Mouse (Mus musculus) liver, embryonic 13.5 days (tissue): ENCODE data around the gene Pde11a. TPM values are rescaled to one million over a fixed set of nuclear protein-coding genes. Genes with fewer than 3 reads are reported as not detected.

ENCODE experiments used
- ATAC-seq: fragments of 200-750 bp; cut with Nextera tagmentation; 2 replicates; pipeline ENCODE4 v1.8.0; 2017; ENCODE audit warnings: low read depth, mild to moderate bottlenecking, moderate number of reproducible peaks, moderate library complexity
- DNase-seq: peaks from one replicate; pipeline ENCODE4 v3.0.0; 2022
- H3K27ac ChIP-seq: fragments of 300-500 bp; sonication (generic); 2 replicates; pipeline ENCODE4 v1.5.1; 2015; ENCODE audit warnings: moderate library complexity, mild to moderate bottlenecking, inconsistent platforms
- H3K27me3 ChIP-seq: fragments of 300-500 bp; sonication (generic); 2 replicates; pipeline ENCODE4 v1.6.1; 2015; ENCODE audit warnings: mild to moderate bottlenecking, inconsistent platforms
- H3K36me3 ChIP-seq: fragments of 300-500 bp; sonication (generic); 2 replicates; pipeline ENCODE4 v1.6.1; 2015; ENCODE audit warnings: mild to moderate bottlenecking, inconsistent platforms
- H3K4me1 ChIP-seq: fragments of 300-500 bp; sonication (generic); replicated peaks from 2 replicates; pipeline ENCODE4 v1.6.1; 2015; ENCODE audit warnings: inconsistent platforms
- H3K4me2 ChIP-seq: fragments of 300-500 bp; sonication (generic); 2 replicates; pipeline ENCODE4 v1.6.1; 2015; ENCODE audit warnings: inconsistent platforms, mild to moderate bottlenecking, moderate library complexity
- H3K4me3 ChIP-seq: fragments of 300-500 bp; sonication (generic); replicated peaks from 2 replicates; pipeline ENCODE4 v1.5.1; 2015; ENCODE audit warnings: mild to moderate bottlenecking, inconsistent platforms
- H3K9ac ChIP-seq: fragments of 300-500 bp; sonication (generic); 2 replicates; pipeline ENCODE4 v1.6.1; 2015; ENCODE audit warnings: mild to moderate bottlenecking, inconsistent platforms
- H3K9me3 ChIP-seq: fragments of 300-500 bp; sonication (generic); replicated peaks from 2 replicates; pipeline ENCODE4 v1.6.1; 2016; ENCODE audit warnings: inconsistent platforms
- WGBS: fragments of 180-500 bp; shearing (Covaris S2); methylation state at CpG from one replicate; pipeline ENCODE4 v1.1.7; 2015; ENCODE audit not compliant: insufficient replicate concordance; 5-methylcytosine and 5-hydroxymethylcytosine counted together
- polyA plus RNA-seq: library from polyadenylated mRNA; unstranded; fragments of >200 nt; fragmentation: Nextera tagmentation; extraction: Ambion mirVana; gene quantifications from 2 replicates; pipeline ENCODE4 v1.2.1, GENCODE M21; 2015

Pde11a gene
- polyA plus RNA-seq, 1 experiment from 2014 or later = not detected

DNA sequence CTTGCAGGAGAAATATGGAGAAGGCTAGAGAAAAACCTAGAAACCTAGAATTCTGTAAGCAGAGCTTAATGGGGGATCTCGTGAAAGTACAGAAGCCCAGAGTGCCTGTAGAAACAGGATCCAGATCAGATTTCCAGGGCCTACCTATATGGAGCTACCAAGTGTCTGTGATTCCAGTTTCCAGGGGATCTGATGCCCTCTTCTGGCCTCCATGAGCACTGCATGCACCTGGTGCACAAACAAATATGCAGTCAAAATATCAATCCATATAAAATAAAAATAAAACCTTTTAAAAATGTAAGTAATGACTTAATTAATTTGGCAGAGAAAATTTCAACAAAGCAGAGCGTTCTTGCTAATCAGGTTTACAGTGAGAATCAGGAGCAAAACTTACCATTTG is 23.5 kb upstream of the Pde11a start:
- WGBS = 38% methylated on average over 2 of the region's 2 CpGs
- DNase-seq (no peak), ATAC-seq (no peak)
- Histone ChIP-seq H3K27ac (no peak overlapping the region), H3K4me3 (no peak overlapping the region), H3K36me3 (no peaks in the 10 kb centered on the region), H3K9ac (no peak overlapping the region), H3K4me2 (no peak overlapping the region), H3K9me3 (no peaks in the 10 kb centered on the region), H3K4me1 (no peaks in the 10 kb centered on the region), H3K27me3 (no peaks in the 10 kb centered on the region)

DNA sequence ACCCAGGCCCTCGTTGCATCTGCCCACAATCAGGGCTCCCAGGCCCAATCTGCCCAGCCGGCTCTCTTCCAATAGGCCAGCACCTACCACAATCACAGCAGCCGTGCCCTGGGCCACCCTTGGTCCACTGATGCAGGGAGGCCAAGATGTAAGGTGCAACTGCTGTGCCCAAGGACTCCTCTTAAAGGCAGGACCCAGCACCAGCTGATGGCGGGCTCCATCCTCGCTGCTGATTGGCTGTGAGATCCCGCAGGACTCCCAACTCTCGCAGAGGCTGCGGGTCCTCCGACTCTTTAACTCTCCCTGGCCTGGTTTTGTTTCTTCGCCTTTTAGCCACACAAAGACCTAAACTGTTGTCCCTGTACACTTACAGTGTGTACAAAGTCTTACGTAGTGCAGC is 21.7 kb upstream of the Pde11a start, which contains the start of gene Cyct:
Gene Cyct, minus strand, starts transcription at position 225 of the 400 bp plus-strand sequence.
- 69% methylated on average over 11 of the region's 11 CpGs for WGBS
- Histone ChIP-seq H3K36me3 (no peaks in the 10 kb centered on the region), H3K9ac (no peak within 1 kb of the TSS), H3K9me3 (no peaks in the 10 kb centered on the region), H3K4me2 (no peak within 1 kb of the TSS), H3K4me3 (no peak within 1 kb of the TSS), H3K4me1 (no peaks in the 10 kb centered on the region), H3K27me3 (no peaks in the 10 kb centered on the region), H3K27ac (no peak within 1 kb of the TSS)
- ATAC-seq = no peak
- DNase-seq = no peak

DNA sequence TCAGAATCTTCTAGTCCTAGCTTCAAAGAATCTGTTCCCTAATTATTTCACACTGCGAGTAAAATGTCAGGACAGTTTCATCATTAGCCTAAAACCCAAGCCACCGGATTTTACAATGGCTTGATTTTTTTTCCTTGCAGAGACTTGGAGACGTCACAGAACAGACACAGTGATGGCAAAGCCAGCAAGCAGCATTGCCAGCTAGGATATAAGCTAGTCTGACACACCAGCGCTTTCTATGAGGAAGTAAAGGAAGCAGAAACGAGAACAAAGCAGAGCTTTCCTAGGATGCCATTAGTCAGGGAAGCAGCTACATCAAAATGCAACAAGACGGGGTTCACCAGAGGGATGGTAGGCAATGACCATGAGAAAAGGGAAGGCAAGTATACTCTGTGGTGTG is 9.3 kb upstream of the Pde11a start:
- no peak overlapping the region for H3K27ac ChIP-seq
- H3K9me3 ChIP-seq = no peaks in the 10 kb centered on the region
- ATAC-seq = no peak
- 56% methylated on average over 6 of the region's 6 CpGs for WGBS
- no peaks in the 10 kb centered on the region for H3K4me1 ChIP-seq
- no peaks in the 10 kb centered on the region for H3K36me3 ChIP-seq
- no peaks in the 10 kb centered on the region for H3K27me3 ChIP-seq
- no peak overlapping the region for H3K9ac ChIP-seq
- no peak overlapping the region for H3K4me3 ChIP-seq
- no peak overlapping the region for H3K4me2 ChIP-seq
- DNase-seq = no peak

DNA sequence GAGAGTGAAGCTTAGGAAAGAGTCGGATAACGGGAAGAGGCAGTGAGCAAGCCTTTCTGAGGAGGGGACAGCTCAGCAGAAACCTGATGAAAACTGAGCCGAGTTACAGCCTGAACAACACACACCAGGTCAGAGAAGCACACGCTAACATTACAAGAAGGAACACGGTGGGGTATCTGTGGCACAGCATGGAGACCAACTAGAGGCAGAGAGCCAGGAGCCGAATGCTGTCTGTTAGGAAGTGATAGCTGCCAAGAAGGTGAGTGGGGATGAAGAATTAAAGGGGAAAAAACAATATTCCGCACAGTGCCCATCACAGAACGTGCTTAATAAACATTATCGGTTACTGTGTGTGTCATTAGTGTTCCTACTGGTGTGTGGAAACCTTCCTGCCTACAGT is 3.6 kb upstream of the Pde11a start:
- Histone ChIP-seq H3K36me3 (no peaks in the 10 kb centered on the region), H3K4me1 (peaks cover 9% of the 10 kb centered on the region; the same call in 1 of the 2 replicates), H3K9ac (no peak overlapping the region), H3K27ac (no peak overlapping the region), H3K9me3 (no peaks in the 10 kb centered on the region), H3K4me3 (no peak overlapping the region), H3K4me2 (no peak overlapping the region), H3K27me3 (peaks cover 32% of the 10 kb centered on the region)
- no peak for ATAC-seq
- WGBS = 73% methylated on average over 9 of the region's 9 CpGs
- no peak for DNase-seq

DNA sequence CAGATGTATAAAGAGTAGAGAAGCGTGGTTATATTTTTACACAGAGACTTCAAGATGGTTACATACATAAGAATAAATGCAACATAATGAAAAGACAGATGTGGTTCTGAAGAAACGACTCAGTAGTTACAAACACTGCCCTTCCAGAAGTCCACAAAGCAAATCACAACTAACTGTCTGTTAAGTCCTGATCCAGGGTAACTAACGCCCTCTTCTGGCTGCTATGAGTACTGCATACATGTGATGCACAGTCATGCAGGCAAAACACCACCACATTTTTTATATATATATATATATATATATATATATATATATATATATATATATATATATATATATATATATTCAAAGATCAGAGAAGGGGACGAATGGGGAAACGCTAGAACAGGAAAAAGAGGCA is 4.0 kb downstream of the Pde11a start:
- Histone ChIP-seq H3K4me2 (no peak overlapping the region), H3K36me3 (no peaks in the 10 kb centered on the region), H3K9ac (no peak overlapping the region), H3K4me1 (peaks cover 9% of the 10 kb centered on the region; the same call in 1 of the 2 replicates), H3K9me3 (no peaks in the 10 kb centered on the region), H3K4me3 (no peak overlapping the region), H3K27ac (no peak overlapping the region), H3K27me3 (peaks cover 29% of the 10 kb centered on the region)
- ATAC-seq (no peak), DNase-seq (no peak)
- 46% methylated on average over 5 of the region's 5 CpGs for WGBS

DNA sequence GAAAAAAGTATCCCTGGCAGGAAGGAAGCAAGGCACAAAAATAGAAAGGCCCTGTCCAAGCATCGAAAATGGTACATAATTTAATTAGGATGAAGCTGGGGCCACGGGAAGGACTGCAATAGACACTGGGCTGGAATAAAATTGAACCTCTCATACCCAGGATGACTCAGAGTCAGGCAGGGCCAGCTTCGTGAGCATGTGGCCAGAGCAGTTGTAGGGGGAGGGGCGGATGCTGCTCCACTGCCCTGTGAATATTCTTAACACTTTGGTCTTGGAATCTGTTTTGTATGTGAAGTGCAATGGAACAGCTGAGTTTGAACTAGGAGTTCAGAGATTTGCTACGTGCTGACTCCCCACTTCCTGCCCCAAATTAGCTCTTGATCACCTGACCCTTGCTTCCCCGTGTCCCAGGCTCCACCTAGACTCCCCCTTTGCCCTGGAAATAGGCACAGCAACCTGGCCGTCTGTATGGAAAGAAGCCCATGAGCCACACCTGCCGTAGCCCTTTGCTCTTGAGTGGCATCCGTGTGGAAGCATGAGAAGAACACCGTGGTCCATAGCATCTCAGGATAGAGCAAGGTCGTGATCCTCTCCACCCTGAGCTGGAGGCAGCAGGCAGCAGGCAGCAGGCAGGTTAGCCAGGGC is 6.3 kb downstream of the Pde11a start:
- H3K36me3 ChIP-seq = no peaks in the 10 kb centered on the region
- no peak overlapping the region for H3K4me3 ChIP-seq
- H3K9me3 ChIP-seq = no peaks in the 10 kb centered on the region
- H3K27ac ChIP-seq = no peak overlapping the region
- H3K27me3 ChIP-seq = peaks cover 7% of the 10 kb centered on the region
- H3K4me2 ChIP-seq = no peak overlapping the region
- no peak overlapping the region for H3K9ac ChIP-seq
- ATAC-seq (no peak), DNase-seq (no peak)
- H3K4me1 ChIP-seq = no peaks in the 10 kb centered on the region
- 56% methylated on average over 11 of the region's 11 CpGs for WGBS

DNA sequence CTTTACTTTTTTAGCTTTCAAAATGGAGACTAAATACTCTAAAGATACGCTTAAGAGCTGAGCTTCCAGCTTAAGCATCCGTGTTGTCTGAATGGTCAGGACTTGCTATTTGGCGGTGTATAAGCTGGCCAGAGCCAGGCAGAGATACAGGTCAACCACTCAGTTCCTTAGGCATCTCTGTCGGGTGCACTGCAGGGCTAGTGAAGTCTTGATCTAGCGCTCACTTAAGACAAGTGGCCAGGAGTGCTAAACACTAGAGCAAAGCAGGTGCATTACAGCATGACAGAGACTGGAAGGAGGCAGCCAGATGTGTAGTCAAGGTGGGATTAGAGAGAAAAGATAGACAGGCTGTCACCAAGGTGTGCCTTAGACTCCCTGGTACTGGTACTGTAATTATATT is 8.5 kb downstream of the Pde11a start:
- 72% methylated on average over 5 of the region's 5 CpGs for WGBS
- Histone ChIP-seq H3K27ac (no peak overlapping the region), H3K9ac (no peak overlapping the region), H3K9me3 (no peaks in the 10 kb centered on the region), H3K4me1 (no peaks in the 10 kb centered on the region), H3K4me3 (no peak overlapping the region), H3K27me3 (no peaks in the 10 kb centered on the region), H3K4me2 (no peak overlapping the region), H3K36me3 (no peaks in the 10 kb centered on the region)
- no peak for ATAC-seq
- DNase-seq = no peak

DNA sequence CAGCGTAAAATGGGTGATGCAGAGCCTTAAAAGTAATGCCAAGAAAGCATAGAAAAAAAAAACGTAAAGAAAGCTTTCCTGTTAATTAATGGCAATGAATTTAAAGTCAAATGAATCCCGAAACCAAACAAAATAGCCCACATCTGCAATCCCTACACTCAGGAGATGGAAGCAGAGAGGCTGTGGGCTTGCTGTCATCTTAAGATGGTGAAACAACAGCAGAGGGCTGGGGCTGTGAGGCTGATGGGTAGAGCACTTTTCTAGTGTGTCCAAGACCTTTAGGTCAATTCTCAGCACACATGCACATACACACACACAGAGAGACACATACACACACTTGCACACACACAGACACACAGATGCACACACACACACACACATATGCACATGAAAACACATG is 12.4 kb downstream of the Pde11a start:
- DNase-seq = no peak
- Histone ChIP-seq H3K4me1 (0 out of 2 replicates have a peak, but pooled peaks cover 4% of the 10 kb centered on the region), H3K27ac (no peak overlapping the region), H3K4me3 (no peak overlapping the region), H3K9me3 (no peaks in the 10 kb centered on the region), H3K36me3 (no peaks in the 10 kb centered on the region), H3K27me3 (no peaks in the 10 kb centered on the region), H3K9ac (no peak overlapping the region), H3K4me2 (no peak overlapping the region)
- WGBS = 63% methylated on average over 3 of the region's 3 CpGs
- no peak for ATAC-seq

DNA sequence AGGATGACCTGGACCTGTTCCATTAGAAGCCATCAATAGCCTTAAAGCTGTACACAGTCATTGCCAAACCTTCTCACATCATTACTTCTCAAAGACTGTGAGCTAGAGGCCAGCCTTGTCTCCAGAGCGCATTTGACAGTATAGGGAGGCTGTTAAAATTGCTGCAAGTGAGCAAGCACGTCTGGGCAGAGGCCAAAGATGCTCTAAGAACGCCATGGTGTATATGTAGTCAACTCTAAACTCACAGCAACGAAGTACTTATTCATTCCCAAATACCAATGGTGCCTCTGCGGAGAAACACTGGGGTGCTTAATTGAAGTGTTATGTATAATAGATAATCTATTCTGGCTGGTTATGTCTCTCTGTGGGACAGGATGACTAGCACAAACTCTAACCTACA is 14.1 kb downstream of the Pde11a start:
- Histone ChIP-seq H3K4me3 (no peak overlapping the region), H3K9me3 (no peaks in the 10 kb centered on the region), H3K36me3 (no peaks in the 10 kb centered on the region), H3K27ac (no peak overlapping the region), H3K27me3 (no peaks in the 10 kb centered on the region), H3K4me1 (peaks cover 16% of the 10 kb centered on the region), H3K4me2 (no peak overlapping the region), H3K9ac (no peak overlapping the region)
- ATAC-seq = no peak
- no peak for DNase-seq
- 75% methylated on average over 5 of the region's 5 CpGs for WGBS

DNA sequence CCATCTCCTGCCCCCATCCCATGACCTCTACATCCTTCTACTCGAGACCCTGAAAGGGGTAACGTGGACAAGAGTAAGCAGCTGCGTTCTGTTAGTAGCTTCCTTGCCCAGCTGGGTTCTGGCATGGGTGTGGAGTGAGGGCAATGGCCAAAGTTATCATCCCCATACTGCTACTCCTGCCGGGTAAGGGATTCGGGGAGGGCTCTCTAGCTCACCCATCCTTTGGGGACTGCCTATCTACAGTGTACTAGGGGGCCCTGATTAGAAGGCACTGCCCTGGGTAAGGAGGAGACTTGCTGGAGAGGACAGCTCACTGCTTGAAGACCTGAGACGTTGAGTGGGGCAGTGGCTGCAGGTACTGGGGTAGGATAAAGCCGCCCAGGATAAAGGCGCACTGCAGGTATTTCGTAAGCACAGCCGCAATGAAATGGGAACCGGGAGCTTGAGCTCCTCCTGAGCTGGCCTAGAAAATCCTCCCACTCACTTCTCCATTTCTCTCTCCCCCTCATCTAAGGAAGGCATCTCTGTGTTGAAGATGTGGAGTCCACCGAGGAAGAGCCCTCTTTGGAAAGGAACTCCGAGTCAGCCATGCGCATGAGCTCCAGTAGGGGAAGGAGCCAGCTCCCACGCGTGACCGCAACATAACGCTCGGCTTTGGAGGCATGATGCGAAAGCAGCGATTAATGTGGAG is 15.2 kb downstream of the Pde11a start:
- Histone ChIP-seq H3K36me3 (no peaks in the 10 kb centered on the region), H3K4me2 (no peak overlapping the region), H3K9ac (no peak overlapping the region), H3K27ac (no peak overlapping the region), H3K9me3 (no peaks in the 10 kb centered on the region), H3K4me3 (no peak overlapping the region), H3K4me1 (peaks cover 16% of the 10 kb centered on the region), H3K27me3 (no peaks in the 10 kb centered on the region)
- ATAC-seq (no peak; the same call in 1 of the 2 replicates), DNase-seq (no peak)
- 78% methylated on average over 21 of the region's 21 CpGs for WGBS

DNA sequence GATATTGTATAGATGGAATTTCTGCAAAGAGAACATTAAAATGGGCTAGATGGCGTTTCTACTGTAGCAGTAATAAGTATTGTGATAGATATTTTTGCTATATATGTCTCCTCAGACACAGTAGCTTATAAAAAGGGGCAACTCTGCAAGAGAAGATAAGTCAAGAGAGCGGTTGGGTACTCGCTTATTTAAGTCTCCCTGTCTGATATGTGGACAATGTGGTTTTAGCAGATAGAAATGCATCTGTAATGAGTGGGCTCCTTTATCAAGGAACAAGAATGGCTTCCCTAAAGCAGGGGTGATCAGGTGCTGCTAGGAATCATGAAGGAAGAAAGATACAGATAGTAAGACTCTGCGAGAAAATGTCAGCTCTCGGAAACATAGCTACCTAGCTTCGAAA is 18.2 kb downstream of the Pde11a start:
- DNase-seq (no peak), ATAC-seq (peak; percentile 88)
- H3K9me3 ChIP-seq = no peaks in the 10 kb centered on the region
- H3K9ac ChIP-seq = no peak overlapping the region
- peaks cover 16% of the 10 kb centered on the region for H3K4me1 ChIP-seq
- H3K4me2 ChIP-seq = no peak overlapping the region
- 27% methylated on average over 6 of the region's 6 CpGs for WGBS
- no peaks in the 10 kb centered on the region for H3K36me3 ChIP-seq
- H3K27me3 ChIP-seq = no peaks in the 10 kb centered on the region
- H3K4me3 ChIP-seq = no peak overlapping the region
- no peak overlapping the region for H3K27ac ChIP-seq

DNA sequence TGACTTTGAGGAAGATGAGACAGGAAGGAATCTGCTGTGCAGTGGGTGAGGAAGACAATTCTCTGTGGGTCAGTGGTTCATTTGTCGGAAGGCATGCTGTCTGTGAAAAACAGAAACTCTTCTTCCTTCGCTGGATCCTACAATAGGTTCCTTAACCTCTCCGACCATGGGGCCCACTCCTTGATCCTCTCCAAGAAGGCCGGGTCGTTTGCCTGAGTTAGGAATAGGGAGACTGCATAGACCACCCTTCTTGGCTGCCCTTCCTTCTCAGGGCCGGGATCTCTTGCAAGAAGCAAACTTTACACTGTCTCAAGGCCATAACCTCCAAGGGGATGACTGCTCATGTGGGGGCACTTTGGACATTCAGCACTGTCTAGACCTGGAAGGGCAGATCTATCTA is 19.3 kb downstream of the Pde11a start:
- no peak for DNase-seq
- 81% methylated on average over 6 of the region's 6 CpGs for WGBS
- Histone ChIP-seq H3K27me3 (no peaks in the 10 kb centered on the region), H3K9ac (no peak overlapping the region), H3K4me1 (peaks cover 16% of the 10 kb centered on the region), H3K4me2 (no peak overlapping the region), H3K4me3 (no peak overlapping the region), H3K27ac (no peak overlapping the region), H3K36me3 (no peaks in the 10 kb centered on the region), H3K9me3 (no peaks in the 10 kb centered on the region)
- ATAC-seq = no peak
